Mouse (Mus musculus): Measurements from ENCODE around the gene Alppl2. TPM values are rescaled to one million over a fixed set of nuclear protein-coding genes. Genes with fewer than 3 reads are reported as not detected.

Gene Alppl2
- polyA plus RNA-seq (2014; fragmentation: Nextera tagmentation; extraction: Ambion mirVana): not detected in 2 replicates

DNA sequence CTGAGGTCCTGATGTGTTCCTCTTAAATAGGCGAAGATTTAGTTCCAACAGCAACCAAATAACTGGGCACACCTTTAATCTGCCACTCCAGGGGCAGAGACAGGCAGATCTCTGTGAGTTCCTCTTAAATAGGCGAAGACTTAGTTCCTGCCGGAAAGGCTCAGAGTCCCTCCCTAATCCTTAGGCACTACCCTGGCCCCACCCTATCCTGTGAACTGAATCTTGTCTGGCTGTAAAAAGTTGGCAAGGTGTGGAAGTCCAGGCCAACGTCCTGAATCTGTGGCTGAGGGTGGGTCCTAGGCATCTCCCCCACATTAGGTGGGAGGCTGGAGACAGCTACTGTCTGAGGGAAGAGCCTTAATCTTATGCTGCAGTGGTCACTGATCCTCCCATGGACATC is at the start of gene Alppl2:
Gene Alppl2 (minus strand): TSS at position 101 of the 400 bp plus-strand sequence.
- 80% methylated on average over 4 of the region's 4 CpGs for WGBS
- H3K9me3 ChIP-seq (ENCODE audit: control insufficient read depth, low read length): no peaks in the 10 kb centered on the region
- no peak for DNase-seq (ENCODE audit: low spot score)

DNA sequence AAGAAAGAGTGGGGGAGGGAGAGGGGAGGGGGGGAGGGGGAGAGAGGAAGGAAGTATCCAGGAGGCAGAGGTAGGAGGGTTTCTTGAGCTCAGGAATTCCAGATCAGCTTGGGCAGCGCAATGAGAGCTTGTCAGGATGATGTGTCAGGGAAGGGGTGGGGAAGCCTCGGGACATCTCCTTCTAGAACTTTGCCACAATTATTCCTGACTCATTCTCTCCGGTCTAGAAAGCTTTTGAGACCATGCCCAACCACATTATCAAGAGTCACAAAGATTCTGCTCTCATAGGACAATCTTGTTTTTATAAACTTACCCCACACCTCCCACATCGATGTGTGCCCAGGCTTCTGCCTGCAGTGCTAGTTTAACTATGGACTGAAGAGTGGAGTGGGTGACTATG is 42.1 kb upstream of the Alppl2 start:
- 82% methylated on average over 4 of the region's 4 CpGs for WGBS
- no peaks in the 10 kb centered on the region for H3K4me1 ChIP-seq (replicated peaks; ENCODE audit: control insufficient read depth, insufficient read depth, low read length)
- no peak overlapping the region for H3K9ac ChIP-seq (ENCODE audit: low read depth, low read length)
- no peak overlapping the region for H3K27ac ChIP-seq (ENCODE audit: low read depth, low read length)
- no peaks in the 10 kb centered on the region for H3K9me3 ChIP-seq (ENCODE audit: control insufficient read depth, low read length)
- ATAC-seq (ENCODE audit: low FRiP score) (no peak), DNase-seq (ENCODE audit: low spot score) (no peak)
- no peaks in the 10 kb centered on the region for H3K36me3 ChIP-seq (ENCODE audit: control insufficient read depth, insufficient read depth, low read length)
- H3K4me3 ChIP-seq (ENCODE audit: low read depth, low read length): no peak overlapping the region
- H3K27me3 ChIP-seq (ENCODE audit: control insufficient read depth, insufficient read depth, low read length): peaks cover 20% of the 10 kb centered on the region
- H3K4me2 ChIP-seq (replicated peaks; ENCODE audit: low read depth, low read length): no peak overlapping the region

More for the DNA sequence above, at the start of gene Alppl2:
- Histone ChIP-seq H3K27ac (ENCODE audit: low read depth, low read length) (no peak within 1 kb of the TSS), H3K36me3 (ENCODE audit: control insufficient read depth, insufficient read depth, low read length) (no peaks in the 10 kb centered on the region), H3K27me3 (ENCODE audit: control insufficient read depth, insufficient read depth, low read length) (no peaks in the 10 kb centered on the region), H3K4me3 (ENCODE audit: low read depth, low read length) (no peak within 1 kb of the TSS), H3K4me2 (replicated peaks; ENCODE audit: low read depth, low read length) (no peak within 1 kb of the TSS), H3K4me1 (replicated peaks; ENCODE audit: control insufficient read depth, insufficient read depth, low read length) (no peaks in the 10 kb centered on the region), H3K9ac (ENCODE audit: low read depth, low read length) (no peak within 1 kb of the TSS)
- ATAC-seq (ENCODE audit: low FRiP score): no peak

DNA sequence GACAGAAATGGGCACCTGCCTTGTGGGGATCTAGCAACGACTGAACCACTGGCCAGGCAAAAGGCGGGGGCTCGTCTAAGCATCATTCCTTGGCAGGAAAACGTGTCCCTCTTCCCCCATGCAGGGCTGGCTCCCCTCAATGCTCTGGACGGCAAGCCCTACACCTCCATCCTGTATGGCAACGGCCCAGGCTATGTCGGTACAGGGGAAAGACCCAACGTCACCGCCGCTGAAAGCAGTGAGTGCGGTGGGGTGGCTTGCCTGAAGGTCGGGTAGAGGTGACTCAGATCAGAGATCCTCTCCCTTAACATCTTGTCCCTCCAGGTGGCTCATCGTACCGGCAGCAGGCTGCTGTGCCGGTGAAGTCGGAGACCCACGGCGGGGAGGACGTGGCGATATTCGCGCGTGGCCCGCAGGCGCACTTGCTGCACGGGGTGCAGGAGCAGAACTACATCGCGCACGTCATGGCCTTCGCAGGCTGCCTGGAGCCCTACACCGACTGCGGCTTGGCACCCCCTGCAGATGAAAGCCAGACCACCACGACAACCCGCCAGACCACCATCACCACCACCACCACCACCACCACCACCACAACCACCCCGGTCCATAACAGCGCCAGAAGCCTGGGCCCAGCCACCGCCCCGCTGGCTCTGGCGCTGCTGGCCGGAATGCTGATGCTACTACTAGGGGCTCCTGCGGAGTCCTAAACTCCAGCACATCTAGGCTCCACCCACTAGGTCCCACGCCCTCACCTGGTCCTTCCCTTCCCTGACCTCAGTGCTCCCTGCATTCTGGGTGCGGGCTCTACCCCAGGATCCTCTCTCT is 37.7 kb upstream of the Alppl2 start:
- ATAC-seq (ENCODE audit: low FRiP score): no peak
- H3K9me3 ChIP-seq (ENCODE audit: control insufficient read depth, low read length): no peaks in the 10 kb centered on the region
- no peak for DNase-seq (ENCODE audit: low spot score)

DNA sequence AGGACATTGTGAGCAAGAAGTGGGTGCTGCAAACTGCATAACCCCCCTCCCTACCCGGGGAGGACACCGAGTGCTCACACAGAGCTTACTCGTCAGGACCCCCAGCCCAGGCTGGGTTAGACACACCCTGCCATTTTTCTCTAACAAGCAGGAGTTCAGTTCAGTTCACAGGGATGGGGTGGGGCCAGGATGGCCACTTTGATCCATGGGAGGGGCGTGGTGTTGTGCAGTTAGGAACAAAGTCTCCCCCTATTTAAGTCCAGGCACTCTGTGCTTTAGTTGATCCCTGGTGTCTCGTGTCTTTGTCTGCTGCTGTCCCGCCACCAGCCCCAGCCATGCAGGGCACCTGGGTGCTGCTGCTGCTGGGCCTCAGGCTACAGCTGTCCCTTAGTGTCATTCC is 34.9 kb upstream of the Alppl2 start, which contains the start of gene Akp3:
Gene Akp3 (plus strand): TSS at position 301 of the 400 bp plus-strand sequence.
- DNase-seq (ENCODE audit: low spot score) (no peak), ATAC-seq (ENCODE audit: low FRiP score) (no peak)
- Histone ChIP-seq H3K9me3 (ENCODE audit: control insufficient read depth, low read length) (no peaks in the 10 kb centered on the region), H3K9ac (ENCODE audit: low read depth, low read length) (no peak within 1 kb of the TSS), H3K4me2 (replicated peaks; ENCODE audit: low read depth, low read length) (no peak within 1 kb of the TSS), H3K4me3 (ENCODE audit: low read depth, low read length) (no peak within 1 kb of the TSS), H3K36me3 (ENCODE audit: control insufficient read depth, insufficient read depth, low read length) (no peaks in the 10 kb centered on the region), H3K4me1 (replicated peaks; ENCODE audit: control insufficient read depth, insufficient read depth, low read length) (no peaks in the 10 kb centered on the region), H3K27ac (ENCODE audit: low read depth, low read length) (no peak within 1 kb of the TSS), H3K27me3 (ENCODE audit: control insufficient read depth, insufficient read depth, low read length) (peaks cover 29% of the 10 kb centered on the region)
- WGBS: 78% methylated on average over 6 of the region's 6 CpGs

More for the DNA sequence above, 37.7 kb upstream of the Alppl2 start:
- Histone ChIP-seq H3K27me3 (ENCODE audit: control insufficient read depth, insufficient read depth, low read length) (peaks cover 29% of the 10 kb centered on the region), H3K27ac (ENCODE audit: low read depth, low read length) (no peak overlapping the region), H3K4me3 (ENCODE audit: low read depth, low read length) (no peak overlapping the region), H3K4me2 (replicated peaks; ENCODE audit: low read depth, low read length) (no peak overlapping the region; the same call in 1 of the 2 replicates), H3K4me1 (replicated peaks; ENCODE audit: control insufficient read depth, insufficient read depth, low read length) (no peaks in the 10 kb centered on the region), H3K9ac (ENCODE audit: low read depth, low read length) (no peak overlapping the region), H3K36me3 (ENCODE audit: control insufficient read depth, insufficient read depth, low read length) (no peaks in the 10 kb centered on the region)
- 8% methylated on average over 35 of the region's 43 CpGs for WGBS

DNA sequence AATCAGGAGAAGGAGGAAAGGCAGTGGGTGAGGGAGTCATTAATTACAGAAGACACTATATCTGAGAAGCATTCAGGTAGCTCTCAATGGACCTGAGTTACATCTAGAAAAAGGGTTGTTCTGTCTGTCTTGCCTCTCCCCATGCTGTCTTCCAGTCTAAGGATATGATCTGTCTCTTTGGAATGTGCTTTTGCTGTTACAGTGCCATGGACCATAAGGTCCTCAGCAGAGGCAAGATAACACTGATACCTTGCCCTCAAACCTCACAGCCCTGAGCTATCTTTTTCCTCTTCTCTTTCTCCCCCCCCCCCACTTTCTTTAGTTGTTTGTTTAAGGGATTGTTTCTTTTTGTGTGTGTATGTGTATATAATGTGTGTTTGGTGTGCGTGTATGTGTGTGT is 25.1 kb upstream of the Alppl2 start:
- Histone ChIP-seq H3K27ac (ENCODE audit: low read depth, low read length) (no peak overlapping the region), H3K4me2 (replicated peaks; ENCODE audit: low read depth, low read length) (no peak overlapping the region), H3K4me3 (ENCODE audit: low read depth, low read length) (no peak overlapping the region), H3K36me3 (ENCODE audit: control insufficient read depth, insufficient read depth, low read length) (no peaks in the 10 kb centered on the region), H3K9ac (ENCODE audit: low read depth, low read length) (no peak overlapping the region), H3K9me3 (ENCODE audit: control insufficient read depth, low read length) (no peaks in the 10 kb centered on the region), H3K4me1 (replicated peaks; ENCODE audit: control insufficient read depth, insufficient read depth, low read length) (no peaks in the 10 kb centered on the region), H3K27me3 (ENCODE audit: control insufficient read depth, insufficient read depth, low read length) (no peaks in the 10 kb centered on the region)
- DNase-seq (ENCODE audit: low spot score) (no peak), ATAC-seq (ENCODE audit: low FRiP score) (no peak)
- WGBS: 81% methylated on average over 1 of the region's 1 CpGs

DNA sequence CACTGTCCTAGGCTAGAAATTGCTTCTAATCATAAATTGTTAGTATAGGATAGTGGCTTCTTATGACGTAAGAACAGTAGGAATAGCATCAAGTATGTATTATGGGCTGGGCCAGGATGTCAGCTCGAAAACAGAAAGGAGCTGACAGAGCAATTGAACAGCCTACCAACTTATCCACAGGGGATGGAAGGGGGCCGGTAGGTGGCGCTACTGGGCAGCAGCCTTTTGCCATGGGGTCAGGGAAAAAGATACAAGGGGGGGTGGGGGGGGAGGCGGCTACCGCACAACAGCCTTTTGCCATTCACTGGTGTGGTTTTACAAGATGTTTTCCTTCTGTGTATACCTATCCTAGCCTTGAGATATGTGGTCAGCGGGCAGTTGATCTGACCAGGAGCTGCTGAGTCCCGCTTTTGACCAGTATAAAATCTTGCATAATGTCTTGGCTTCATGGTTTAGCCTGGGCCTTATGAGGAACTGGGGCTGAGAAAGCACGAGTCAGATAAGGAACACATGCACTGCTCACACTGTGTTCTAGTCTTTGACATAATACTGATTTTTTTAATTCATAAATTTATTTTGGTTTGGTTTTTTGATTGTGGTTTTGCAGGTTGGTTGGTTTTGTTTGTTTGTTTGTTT is 22.1 kb upstream of the Alppl2 start:
- H3K27ac ChIP-seq (ENCODE audit: low read depth, low read length): no peak overlapping the region
- H3K9me3 ChIP-seq (ENCODE audit: control insufficient read depth, low read length): no peaks in the 10 kb centered on the region
- H3K4me2 ChIP-seq (replicated peaks; ENCODE audit: low read depth, low read length): no peak overlapping the region
- H3K4me3 ChIP-seq (ENCODE audit: low read depth, low read length): no peak overlapping the region
- 38% methylated on average over 9 of the region's 9 CpGs for whole genome bisulfite sequencing
- DNase-seq (ENCODE audit: low spot score) (peak; percentile 58), ATAC-seq (ENCODE audit: low FRiP score) (no peak)
- no peaks in the 10 kb centered on the region for H3K27me3 ChIP-seq (ENCODE audit: control insufficient read depth, insufficient read depth, low read length)
- no peak overlapping the region for H3K9ac ChIP-seq (ENCODE audit: low read depth, low read length)
- no peaks in the 10 kb centered on the region for H3K36me3 ChIP-seq (ENCODE audit: control insufficient read depth, insufficient read depth, low read length)
- no peaks in the 10 kb centered on the region for H3K4me1 ChIP-seq (replicated peaks; ENCODE audit: control insufficient read depth, insufficient read depth, low read length)

DNA sequence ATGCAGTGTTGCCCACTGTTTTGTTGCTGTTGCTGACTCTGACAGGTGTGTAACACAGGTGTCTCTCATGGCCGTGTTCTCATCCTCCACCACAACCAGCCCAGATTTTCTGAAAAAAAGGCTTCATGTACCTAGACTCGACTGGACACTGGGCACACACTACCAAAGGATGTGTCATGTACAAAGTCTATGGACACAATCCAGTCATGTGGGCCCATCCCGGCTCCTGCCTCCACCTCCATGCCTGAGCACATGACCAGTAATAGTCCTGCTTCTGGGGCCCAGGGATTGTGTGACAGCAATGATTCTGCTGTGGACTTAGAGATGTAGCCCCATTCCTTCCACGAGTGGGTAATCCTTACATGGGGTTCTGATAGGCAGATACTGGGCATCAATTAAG is 18.8 kb upstream of the Alppl2 start:
- Histone ChIP-seq H3K4me3 (ENCODE audit: low read depth, low read length) (no peak overlapping the region), H3K9ac (ENCODE audit: low read depth, low read length) (no peak overlapping the region), H3K27ac (ENCODE audit: low read depth, low read length) (no peak overlapping the region), H3K36me3 (ENCODE audit: control insufficient read depth, insufficient read depth, low read length) (no peaks in the 10 kb centered on the region), H3K4me1 (replicated peaks; ENCODE audit: control insufficient read depth, insufficient read depth, low read length) (no peaks in the 10 kb centered on the region), H3K9me3 (ENCODE audit: control insufficient read depth, low read length) (no peaks in the 10 kb centered on the region), H3K27me3 (ENCODE audit: control insufficient read depth, insufficient read depth, low read length) (no peaks in the 10 kb centered on the region), H3K4me2 (replicated peaks; ENCODE audit: low read depth, low read length) (no peak overlapping the region)
- WGBS: 86% methylated on average over 4 of the region's 4 CpGs
- ATAC-seq (ENCODE audit: low FRiP score): no peak
- no peak for DNase-seq (ENCODE audit: low spot score)

DNA sequence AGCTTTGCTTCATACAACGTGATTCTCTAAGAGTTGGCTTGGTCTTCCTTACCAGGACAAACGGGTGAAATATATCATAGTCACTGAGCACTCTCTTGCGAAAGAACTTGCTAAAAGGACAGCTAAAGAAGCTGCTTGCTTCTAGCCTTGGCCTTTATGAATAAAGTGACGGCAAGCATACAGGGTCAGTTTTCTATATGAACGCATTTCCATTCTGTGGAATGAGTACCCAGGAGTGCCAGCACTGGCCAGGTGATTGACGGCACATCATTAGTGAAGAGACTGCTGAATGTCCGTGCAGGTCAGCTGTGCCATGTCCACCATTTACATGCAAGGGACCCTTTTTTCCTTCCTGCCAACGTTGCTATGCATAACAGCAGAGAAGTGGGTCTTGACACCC is 16.8 kb upstream of the Alppl2 start:
- WGBS: 79% methylated on average over 8 of the region's 8 CpGs

DNA sequence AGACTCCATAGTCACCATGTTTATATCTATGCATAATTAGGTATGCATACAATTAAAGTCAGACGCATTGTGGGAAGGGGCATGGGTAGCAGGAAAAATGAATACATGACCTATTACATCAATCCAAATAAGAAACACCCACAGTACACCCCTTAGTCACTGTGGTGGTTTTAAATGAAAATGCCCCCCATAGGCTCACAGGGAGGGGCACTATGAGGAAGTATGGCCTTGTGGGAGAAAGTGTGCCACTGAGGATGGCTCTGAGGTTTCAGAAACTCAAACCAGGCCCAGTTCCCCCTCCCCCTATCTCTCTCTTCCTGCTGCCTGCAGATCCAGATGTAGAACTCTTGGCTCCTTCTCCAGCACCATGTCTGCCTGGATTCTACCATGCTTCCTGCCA is 14.2 kb upstream of the Alppl2 start:
- H3K9me3 ChIP-seq (ENCODE audit: control insufficient read depth, low read length): no peaks in the 10 kb centered on the region
- DNase-seq (ENCODE audit: low spot score) (no peak), ATAC-seq (ENCODE audit: low FRiP score) (no peak)
- no peak overlapping the region for H3K9ac ChIP-seq (ENCODE audit: low read depth, low read length)
- no peak overlapping the region for H3K4me2 ChIP-seq (replicated peaks; ENCODE audit: low read depth, low read length)
- no peaks in the 10 kb centered on the region for H3K4me1 ChIP-seq (replicated peaks; ENCODE audit: control insufficient read depth, insufficient read depth, low read length)
- H3K36me3 ChIP-seq (ENCODE audit: control insufficient read depth, insufficient read depth, low read length): no peaks in the 10 kb centered on the region
- WGBS: 79% methylated on average over 1 of the region's 1 CpGs
- no peak overlapping the region for H3K4me3 ChIP-seq (ENCODE audit: low read depth, low read length)
- H3K27me3 ChIP-seq (ENCODE audit: control insufficient read depth, insufficient read depth, low read length): no peaks in the 10 kb centered on the region; the same call in 1 of the 2 replicates
- no peak overlapping the region for H3K27ac ChIP-seq (ENCODE audit: low read depth, low read length)

More for the DNA sequence above, 16.8 kb upstream of the Alppl2 start:
- ATAC-seq (ENCODE audit: low FRiP score) (no peak), DNase-seq (ENCODE audit: low spot score) (no peak)
- Histone ChIP-seq H3K9me3 (ENCODE audit: control insufficient read depth, low read length) (no peaks in the 10 kb centered on the region), H3K4me1 (replicated peaks; ENCODE audit: control insufficient read depth, insufficient read depth, low read length) (no peaks in the 10 kb centered on the region), H3K36me3 (ENCODE audit: control insufficient read depth, insufficient read depth, low read length) (no peaks in the 10 kb centered on the region), H3K4me3 (ENCODE audit: low read depth, low read length) (no peak overlapping the region), H3K4me2 (replicated peaks; ENCODE audit: low read depth, low read length) (no peak overlapping the region), H3K9ac (ENCODE audit: low read depth, low read length) (no peak overlapping the region), H3K27me3 (ENCODE audit: control insufficient read depth, insufficient read depth, low read length) (no peaks in the 10 kb centered on the region), H3K27ac (ENCODE audit: low read depth, low read length) (no peak overlapping the region)

Data from hindbrain, embryonic 11.5 days (tissue).